Mouse (Mus musculus) brain, embryonic 14.5 days (tissue): ENCODE data around the gene Pip5kl1. TPM values are rescaled to one million over a fixed set of nuclear protein-coding genes. Genes with fewer than 3 reads are reported as not detected.
A peak's percentile ranks its signal among the peaks of the same experiment; 100 is the strongest.

ENCODE experiments used
- DNase-seq: peaks from one replicate; pipeline ENCODE4 v3.0.0-alpha.2; 2011; ENCODE audit warnings: low read depth
- CTCF ChIP-seq: fragments of 200-500 bp; IDR thresholded peaks from 2 replicates; pipeline ENCODE4 v1.5.1; 2012; ENCODE audit warnings: inconsistent platforms, mild to moderate bottlenecking, moderate library complexity, borderline replicate concordance; ENCODE audit not compliant: insufficient read depth, insufficient read length; ENCODE audit errors: extremely low read depth
- POLR2A ChIP-seq: fragments of 200-500 bp; IDR thresholded peaks from 2 replicates; pipeline ENCODE4 v1.6.1; 2012; ENCODE audit warnings: mild to moderate bottlenecking, inconsistent platforms, borderline replicate concordance; ENCODE audit not compliant: poor library complexity, insufficient read depth, insufficient read length, severe bottlenecking; ENCODE audit errors: extremely low read depth
- polyA plus RNA-seq: library from polyadenylated mRNA; depleted of rRNA; stranded (reverse); fragments of >200 nt; gene quantifications from 2 replicates; pipeline ENCODE4 v1.2.3, GENCODE M21; 2012; rRNA removed

Pip5kl1 gene
- 13.2 and 16.0 TPM in 2 replicates for polyA plus RNA-seq

- DNase-seq = no peak
- TF ChIP-seq POLR2A = no peak
- no peak for TF ChIP-seq CTCF
Observed at GRCm38 (mm10) chr2:32574497-32574896, at the start of gene Pip5kl1. Gene Pip5kl1 (plus strand): TSS chr2:32574797.

DNA sequence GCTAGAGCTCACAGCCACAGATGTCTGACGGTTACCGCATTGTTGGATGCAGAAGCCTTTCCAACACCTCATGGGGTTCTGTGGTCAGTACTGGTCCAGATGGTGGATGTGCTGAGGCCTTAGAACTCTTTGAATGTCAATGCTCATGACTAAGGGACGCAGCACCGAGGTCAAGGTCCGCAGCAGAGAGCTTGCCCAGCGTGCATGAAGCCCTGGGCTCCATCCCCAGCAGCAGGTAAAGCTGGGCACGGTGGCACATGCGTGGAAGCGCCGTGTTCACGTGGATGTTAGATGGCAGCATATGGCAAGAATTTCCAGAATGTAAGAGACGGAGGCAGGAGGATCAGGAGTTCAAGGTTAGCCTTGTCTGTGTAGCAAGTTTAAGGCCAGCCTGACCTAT lies 48.8 kb upstream of the Pip5kl1 start:
- DNase-seq = no peak
- TF ChIP-seq POLR2A (no peak), CTCF (no peak)

DNA sequence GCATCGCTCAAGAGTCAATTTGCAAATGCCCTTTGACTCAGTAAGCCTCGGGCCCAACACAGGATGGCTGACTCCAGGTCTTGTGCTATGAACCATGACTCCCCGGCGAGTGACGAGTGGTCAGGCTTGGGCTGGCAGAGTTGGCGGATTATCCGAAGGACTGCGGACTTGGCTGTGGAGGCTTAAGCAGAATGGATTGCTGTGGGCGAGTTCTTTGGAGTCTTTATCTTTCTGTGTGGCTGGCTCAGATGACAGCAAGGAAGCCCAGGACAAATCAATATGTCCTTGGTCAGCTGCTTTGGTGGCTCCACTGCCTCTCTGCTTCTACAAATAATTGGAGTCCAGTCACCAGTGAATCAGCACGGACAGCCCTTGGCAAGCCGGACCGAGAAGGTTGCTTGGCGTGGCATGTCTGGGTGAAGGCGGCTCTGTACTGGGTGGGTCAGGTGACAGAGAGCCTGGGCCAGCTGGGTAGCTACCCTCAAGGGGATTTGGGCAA lies 47.1 kb upstream of the Pip5kl1 start:
- TF ChIP-seq POLR2A (no peak), CTCF (no peak)
- no peak for DNase-seq

DNA sequence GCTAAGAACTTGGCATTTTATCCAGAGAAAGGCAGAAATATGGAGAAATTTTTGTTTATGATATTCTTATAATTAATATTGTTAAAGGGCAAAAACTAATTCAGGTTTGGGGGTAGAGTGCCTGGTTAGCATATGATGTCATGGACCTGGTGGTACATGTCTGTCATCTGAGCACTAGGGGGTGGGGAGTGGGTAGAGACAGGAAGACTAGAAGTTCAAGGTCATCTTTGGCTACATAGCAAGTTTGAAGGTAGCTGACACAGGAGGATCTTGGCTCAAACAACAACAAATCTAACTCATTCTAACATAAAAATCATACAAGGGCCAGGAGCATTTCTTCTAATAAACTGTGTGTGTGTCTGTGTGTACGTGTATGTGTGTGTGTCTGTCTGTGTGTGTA lies 46.3 kb upstream of the Pip5kl1 start:
- TF ChIP-seq POLR2A (no peak), CTCF (no peak)
- DNase-seq = no peak

- TF ChIP-seq CTCF = no peak
- TF ChIP-seq POLR2A = no peak
- DNase-seq = no peak
Observed at GRCm38 (mm10) chr2:32530479-32530878, 44.1 kb upstream of the Pip5kl1 start.

GRCm38 (mm10) chr2:32533163-32533562 lies 41.4 kb upstream of the Pip5kl1 start:
- no peak for DNase-seq
- TF ChIP-seq POLR2A (no peak), CTCF (no peak)

GRCm38 (mm10) chr2:32534061-32534732 lies 40.4 kb upstream of the Pip5kl1 start:
- TF ChIP-seq CTCF (no peak), POLR2A (no peak)
- DNase-seq = peak; percentile 78

- DNase-seq = peak; percentile 99
- TF ChIP-seq CTCF = no peak
- TF ChIP-seq POLR2A = peak; percentile 98
Observed at GRCm38 (mm10) chr2:32534733-32535471, 39.7 kb upstream of the Pip5kl1 start, which contains the start of gene Fam102a. Gene Fam102a (plus strand): TSS chr2:32535332.

DNA sequence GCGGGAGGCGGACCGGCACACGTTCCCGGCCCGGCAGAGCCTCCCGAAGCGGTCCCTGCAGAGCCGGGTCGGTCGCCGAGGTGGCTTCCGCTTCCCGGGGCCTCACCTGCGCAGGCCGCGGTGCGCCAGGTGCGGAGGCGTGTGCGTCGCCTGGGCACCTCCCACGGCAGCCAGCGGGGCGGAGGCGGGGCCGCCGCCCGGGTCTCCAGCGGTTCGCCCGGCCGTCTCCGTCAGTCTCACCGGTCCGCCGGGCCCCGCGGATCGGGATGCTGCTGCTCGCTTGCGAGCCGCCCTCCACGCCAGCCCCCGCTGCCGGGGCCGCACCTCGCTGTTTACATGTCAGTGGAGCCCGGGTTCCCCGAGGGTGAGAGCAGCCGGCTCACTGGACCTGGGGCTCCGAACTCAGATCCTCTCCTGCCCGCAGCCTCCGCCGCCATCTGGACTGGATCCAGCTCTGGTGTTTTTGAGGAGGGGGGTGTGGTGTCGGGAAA lies 39.1 kb upstream of the Pip5kl1 start:
- no peak for TF ChIP-seq CTCF
- no peak for TF ChIP-seq POLR2A
- peak; percentile 52 for DNase-seq

DNA sequence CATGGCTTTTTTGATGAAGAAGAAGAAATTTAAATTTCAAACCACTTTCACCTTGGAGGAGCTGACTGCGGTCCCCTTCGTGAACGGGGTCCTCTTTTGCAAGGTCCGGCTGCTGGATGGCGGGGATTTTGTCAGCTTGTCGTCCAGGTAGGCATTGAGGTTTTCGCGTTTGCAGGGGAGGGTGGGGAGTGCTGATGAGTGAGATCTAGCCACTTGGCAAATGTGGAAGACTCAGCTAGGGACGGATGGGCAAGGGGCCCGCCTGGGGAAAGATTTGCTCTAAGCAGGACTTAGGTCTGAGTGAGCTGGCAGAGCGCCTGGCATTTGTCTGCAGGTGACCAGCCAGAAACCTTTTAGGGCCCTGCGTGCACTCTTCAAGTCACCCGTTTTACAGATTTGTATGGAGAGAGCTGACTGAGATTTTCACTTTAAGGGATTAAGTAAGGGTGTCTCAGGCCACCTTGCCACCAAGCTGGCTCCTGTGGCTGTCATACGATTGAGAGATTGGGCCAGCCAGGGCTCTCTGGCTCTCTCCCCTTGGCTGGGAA lies 38.4 kb upstream of the Pip5kl1 start:
- DNase-seq = peak; percentile 69
- no peak for TF ChIP-seq CTCF
- TF ChIP-seq POLR2A = no peak

DNA sequence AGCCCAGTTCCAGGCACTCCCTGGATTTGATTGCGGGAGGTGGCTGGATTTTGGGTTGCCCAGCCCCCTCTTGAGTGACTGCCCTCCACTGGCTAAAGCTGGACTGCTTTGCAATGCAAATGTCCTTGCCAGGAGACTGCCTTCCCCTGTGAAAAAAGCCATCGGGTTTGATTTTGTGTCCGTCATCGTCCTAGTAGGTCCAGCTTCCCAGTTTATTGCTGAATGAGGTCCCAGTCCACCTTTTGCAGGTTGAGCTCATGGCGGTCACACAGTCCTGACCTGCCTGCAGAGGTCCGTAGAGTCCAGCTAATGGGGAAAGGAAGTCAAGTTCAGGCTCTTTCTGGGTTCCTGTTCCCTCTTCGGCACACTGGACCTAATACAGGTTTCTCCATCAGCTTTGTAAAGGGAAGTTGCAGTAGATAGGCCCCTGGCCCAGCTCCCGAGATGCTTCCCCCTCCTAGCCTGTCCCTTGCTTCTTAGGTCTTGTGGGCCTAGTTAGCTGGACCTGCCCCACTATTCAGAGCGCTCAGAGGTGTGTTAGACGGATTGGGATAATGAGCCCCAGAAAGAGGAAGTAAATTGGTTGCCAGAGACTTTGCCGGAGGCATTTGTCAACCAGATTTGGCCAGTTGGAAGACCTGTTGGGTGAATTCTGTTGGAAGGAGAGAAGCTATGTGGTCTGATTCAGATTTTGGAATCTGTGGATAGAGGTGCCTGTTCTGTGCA lies 37.8 kb upstream of the Pip5kl1 start:
- DNase-seq = peak; percentile 70
- TF ChIP-seq POLR2A (no peak), CTCF (no peak)

DNA sequence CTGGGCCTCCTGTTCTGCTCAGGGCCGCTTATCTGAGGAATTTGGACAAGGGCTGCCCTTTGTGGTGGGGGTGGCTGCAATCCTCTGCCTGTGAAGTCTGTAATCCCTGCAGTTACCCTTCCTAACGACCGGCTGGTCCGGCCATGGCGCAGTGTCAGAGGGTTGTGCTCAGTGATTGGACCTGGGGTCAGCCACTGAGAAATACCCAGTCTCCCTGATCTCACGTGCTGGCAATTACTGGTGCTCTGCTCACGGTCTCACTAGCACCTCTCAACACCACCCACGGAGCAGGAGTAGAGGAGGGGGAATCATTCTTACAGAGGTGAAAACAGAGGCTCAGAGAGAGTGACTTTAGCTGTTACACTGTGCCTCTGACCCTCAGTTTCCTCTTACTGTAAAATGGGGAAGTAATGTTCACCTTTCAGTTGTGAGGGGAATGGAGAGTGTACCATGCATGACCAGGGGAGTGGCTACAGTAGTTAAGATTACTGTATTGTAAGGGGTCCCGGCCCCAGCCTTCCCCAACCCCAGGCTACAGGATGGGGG lies 37.2 kb upstream of the Pip5kl1 start:
- peak; percentile 29 for DNase-seq
- TF ChIP-seq POLR2A (no peak), CTCF (no peak)
